Mouse (Mus musculus): ENCODE measurements around the gene Josd1.

The Josd1 gene

GRCm38 (mm10) chr15:79687646-79688267 is at the start of gene Josd1:
Gene Josd1 (minus strand): TSS chr15:79687919.
- DNase-seq, result peak; percentile 98 to 99

GRCm38 (mm10) chr15:79734311-79734710 is 46.6 kb upstream of the Josd1 start:
- DNase-seq, result no peak

- DNase-seq, result no peak
These were observed 45.9 kb upstream of the Josd1 start for GRCm38 (mm10) chr15:79733640-79734039.

- DNase-seq, result no peak
These were observed 45.5 kb upstream of the Josd1 start for GRCm38 (mm10) chr15:79733192-79733591.

- no peak for DNase-seq
These were observed 43.8 kb upstream of the Josd1 start for GRCm38 (mm10) chr15:79731554-79731953.

- DNase-seq, result no peak
These were observed 41.1 kb upstream of the Josd1 start for GRCm38 (mm10) chr15:79728731-79729388.

GRCm38 (mm10) chr15:79728311-79728710 is 40.6 kb upstream of the Josd1 start:
- peak; percentile 78 to 83 for DNase-seq

GRCm38 (mm10) chr15:79727840-79728239 is 40.1 kb upstream of the Josd1 start:
- DNase-seq, result peak in 1 of 2 experiments; percentile 40

- no peak for DNase-seq
These were observed 37.6 kb upstream of the Josd1 start for GRCm38 (mm10) chr15:79725190-79725789.

GRCm38 (mm10) chr15:79723439-79723838 is 35.7 kb upstream of the Josd1 start:
- DNase-seq, result peak; percentile 73 to 79

- no peak for DNase-seq
These were observed 33.1 kb upstream of the Josd1 start for GRCm38 (mm10) chr15:79720796-79721195.

- no peak for DNase-seq
These were observed 32.5 kb upstream of the Josd1 start for GRCm38 (mm10) chr15:79720267-79720666.

GRCm38 (mm10) chr15:79716710-79717109 is 29.0 kb upstream of the Josd1 start:
- peak; percentile 63 to 71 for DNase-seq

GRCm38 (mm10) chr15:79715646-79716045 is 27.9 kb upstream of the Josd1 start:
- peak in 1 of 2 experiments; percentile 63 for DNase-seq

GRCm38 (mm10) chr15:79708229-79708822 is 20.6 kb upstream of the Josd1 start:
- DNase-seq, result no peak

- DNase-seq, result no peak
These were observed 19.0 kb upstream of the Josd1 start for GRCm38 (mm10) chr15:79706603-79707214.

GRCm38 (mm10) chr15:79697558-79698187 is 10.0 kb upstream of the Josd1 start:
- DNase-seq, result no peak

GRCm38 (mm10) chr15:79697011-79697410 is 9.3 kb upstream of the Josd1 start:
- DNase-seq, result peak; percentile 62 to 74

- no peak for DNase-seq
These were observed 8.8 kb upstream of the Josd1 start for GRCm38 (mm10) chr15:79696508-79696907.

- no peak for DNase-seq
These were observed 7.8 kb upstream of the Josd1 start for GRCm38 (mm10) chr15:79695516-79695915.

GRCm38 (mm10) chr15:79694512-79694911 is 6.8 kb upstream of the Josd1 start:
- no peak for DNase-seq

GRCm38 (mm10) chr15:79693740-79694139 is 6.0 kb upstream of the Josd1 start:
- DNase-seq, result no peak

- DNase-seq, result no peak
These were observed 4.6 kb upstream of the Josd1 start for GRCm38 (mm10) chr15:79692334-79692733.
